Mouse (Mus musculus) embryonic facial prominence, embryonic 12.5 days (tissue): ENCODE data around the gene Plekhm1. TPM values are rescaled to one million over a fixed set of nuclear protein-coding genes. Genes with fewer than 3 reads are reported as not detected.
"Not testable (repeated sequence)": the region's sequence is repeated elsewhere in the genome, so short reads cannot be mapped to it uniquely, and the experiment has no call there.

Source experiments
- ATAC-seq: fragments of 200-750 bp; cut with Nextera tagmentation; 2 replicates; pipeline ENCODE4 v1.8.0; 2017; ENCODE audit not compliant: insufficient number of reproducible peaks, insufficient read depth, low FRiP score, low TSS enrichment
- H3K27ac ChIP-seq: fragments of 300-500 bp; sonication (generic); 2 replicates; pipeline ENCODE4 v1.5.1; 2016; ENCODE audit warnings: mild to moderate bottlenecking
- H3K27me3 ChIP-seq: fragments of 300-500 bp; sonication (generic); 2 replicates; pipeline ENCODE4 v1.6.1; 2016; ENCODE audit warnings: mild to moderate bottlenecking, moderate library complexity
- H3K36me3 ChIP-seq: fragments of 300-500 bp; sonication (generic); 2 replicates; pipeline ENCODE4 v1.6.1; 2016; ENCODE audit warnings: mild to moderate bottlenecking
- H3K4me1 ChIP-seq: fragments of 300-500 bp; sonication (generic); 2 replicates; pipeline ENCODE4 v1.6.1; 2016
- H3K4me2 ChIP-seq: fragments of 300-500 bp; sonication (generic); replicated peaks from 2 replicates; pipeline ENCODE4 v1.6.1; 2016; ENCODE audit warnings: mild to moderate bottlenecking, moderate library complexity
- H3K4me3 ChIP-seq: fragments of 300-500 bp; sonication (generic); 2 replicates; pipeline ENCODE4 v1.5.1; 2016; ENCODE audit warnings: mild to moderate bottlenecking
- H3K9ac ChIP-seq: fragments of 300-500 bp; sonication (generic); 2 replicates; pipeline ENCODE4 v1.6.1; 2016; ENCODE audit warnings: mild to moderate bottlenecking, moderate library complexity
- H3K9me3 ChIP-seq: fragments of 300-500 bp; sonication (generic); 2 replicates; pipeline ENCODE4 v1.6.1; 2016; ENCODE audit warnings: mild to moderate bottlenecking, moderate library complexity
- WGBS: fragments of 180-500 bp; shearing (Covaris S2); methylation state at CpG from one replicate; pipeline ENCODE4 v1.1.7; 2016; 5-methylcytosine and 5-hydroxymethylcytosine counted together
- polyA plus RNA-seq: library from polyadenylated mRNA; unstranded; fragments of >200 nt; fragmentation: Nextera tagmentation; extraction: Ambion mirVana; gene quantifications from 2 replicates; pipeline ENCODE4 v1.2.1, GENCODE M21; 2016

Plekhm1 gene
- polyA plus RNA-seq, 1 experiment from 2014 or later: 8.2 TPM

- H3K27ac ChIP-seq: no peak overlapping the region
These were observed 3.6 kb downstream of the Plekhm1 start for GRCm38 (mm10) chr11:103408880-103409279.

DNA sequence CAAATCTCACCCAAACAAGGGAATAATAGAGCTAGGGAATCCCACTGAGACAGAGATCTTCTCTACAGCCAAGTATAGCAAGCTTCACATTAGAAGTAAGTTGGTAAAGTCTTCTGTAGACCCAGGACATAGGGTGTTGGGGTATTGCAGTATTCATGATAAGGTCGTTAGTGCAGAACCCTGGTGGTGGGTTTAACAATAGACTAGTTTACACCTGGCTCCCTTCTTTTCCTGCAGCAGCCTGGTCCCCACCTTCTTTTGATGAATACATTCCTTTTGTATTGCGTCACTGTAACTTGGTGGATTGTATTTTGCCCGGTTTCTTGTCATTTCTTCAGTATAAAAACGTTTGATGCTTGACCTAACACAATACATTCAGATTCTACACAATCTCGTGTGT is 5.4 kb downstream of the Plekhm1 start:
- WGBS: 63% methylated on average over 5 of the region's 5 CpGs
- not testable (repeated sequence) for H3K27ac ChIP-seq, H3K27me3 ChIP-seq, H3K4me3 ChIP-seq, H3K9ac ChIP-seq, H3K4me1 ChIP-seq, H3K9me3 ChIP-seq, H3K4me2 ChIP-seq, ATAC-seq
- H3K36me3 ChIP-seq: peaks cover 12% of the 10 kb centered on the region

More at GRCm38 (mm10) chr11:103408880-103409279, 3.6 kb downstream of the Plekhm1 start:
- Histone ChIP-seq H3K4me3 (no peak overlapping the region), H3K27me3 (no peaks in the 10 kb centered on the region), H3K4me1 (peaks cover 12% of the 10 kb centered on the region; the same call in 1 of the 2 replicates), H3K36me3 (peaks cover 5% of the 10 kb centered on the region; the same call in 1 of the 2 replicates), H3K4me2 (no peak overlapping the region), H3K9me3 (no peaks in the 10 kb centered on the region), H3K9ac (no peak overlapping the region)
- WGBS: 90% methylated on average over 13 of the region's 13 CpGs
- no peak for ATAC-seq

GRCm38 (mm10) chr11:103406551-103406950 is 5.9 kb downstream of the Plekhm1 start:
- no peak overlapping the region for H3K27ac ChIP-seq
- ATAC-seq: no peak
- peaks cover 5% of the 10 kb centered on the region; the same call in 1 of the 2 replicates for H3K4me1 ChIP-seq
- WGBS: 75% methylated on average over 7 of the region's 7 CpGs
- H3K9ac ChIP-seq: no peak overlapping the region
- peaks cover 12% of the 10 kb centered on the region for H3K36me3 ChIP-seq
- no peak overlapping the region for H3K4me3 ChIP-seq
- no peak overlapping the region for H3K4me2 ChIP-seq
- no peaks in the 10 kb centered on the region for H3K9me3 ChIP-seq
- H3K27me3 ChIP-seq: no peaks in the 10 kb centered on the region

- no peaks in the 10 kb centered on the region for H3K27me3 ChIP-seq
- no peak overlapping the region for H3K4me2 ChIP-seq
- no peak overlapping the region for H3K27ac ChIP-seq
- WGBS: 89% methylated on average over 1 of the region's 1 CpGs
- no peaks in the 10 kb centered on the region for H3K9me3 ChIP-seq
- H3K4me3 ChIP-seq: no peak overlapping the region
- peaks cover 12% of the 10 kb centered on the region for H3K36me3 ChIP-seq
- no peaks in the 10 kb centered on the region for H3K4me1 ChIP-seq
- no peak overlapping the region for H3K9ac ChIP-seq
- no peak for ATAC-seq
These were observed 6.7 kb downstream of the Plekhm1 start for GRCm38 (mm10) chr11:103405814-103406213.

GRCm38 (mm10) chr11:103404618-103405017 is 7.9 kb downstream of the Plekhm1 start:
- Histone ChIP-seq H3K9ac (no peak overlapping the region), H3K27me3 (no peaks in the 10 kb centered on the region), H3K9me3 (no peaks in the 10 kb centered on the region), H3K4me3 (no peak overlapping the region), H3K27ac (no peak overlapping the region), H3K36me3 (peaks cover 12% of the 10 kb centered on the region), H3K4me2 (no peak overlapping the region), H3K4me1 (no peaks in the 10 kb centered on the region)
- no peak for ATAC-seq

GRCm38 (mm10) chr11:103403776-103404175 is 8.7 kb downstream of the Plekhm1 start:
- Histone ChIP-seq H3K36me3 (peaks cover 12% of the 10 kb centered on the region), H3K9me3 (no peaks in the 10 kb centered on the region), H3K4me2 (no peak overlapping the region), H3K4me3 (no peak overlapping the region), H3K4me1 (no peaks in the 10 kb centered on the region), H3K27ac (no peak overlapping the region), H3K27me3 (no peaks in the 10 kb centered on the region), H3K9ac (no peak overlapping the region)
- 41% methylated on average over 4 of the region's 4 CpGs for WGBS
- no peak for ATAC-seq

DNA sequence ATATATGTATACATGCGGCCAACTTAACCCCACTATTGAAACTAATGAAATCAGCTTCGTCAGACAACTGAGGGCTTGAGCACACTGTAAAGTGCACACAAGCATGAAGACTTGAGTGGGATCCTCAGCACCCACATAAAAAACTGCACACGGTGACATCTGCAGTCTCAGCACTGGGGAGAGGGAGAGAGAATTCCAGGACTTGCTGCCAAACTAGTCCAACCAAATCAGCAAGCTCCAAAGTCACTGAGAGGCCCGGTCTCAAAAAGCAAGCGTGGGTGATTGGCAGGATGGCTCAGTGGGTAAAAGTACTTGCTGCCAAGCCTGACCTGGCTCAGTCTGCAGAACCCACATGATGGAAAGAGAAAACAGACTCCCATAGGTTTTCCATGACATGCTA is 9.7 kb downstream of the Plekhm1 start:
- H3K9ac ChIP-seq: no peak overlapping the region
- no peak overlapping the region for H3K4me2 ChIP-seq
- H3K9me3 ChIP-seq: no peaks in the 10 kb centered on the region
- ATAC-seq: no peak
- no peaks in the 10 kb centered on the region for H3K4me1 ChIP-seq
- peaks cover 12% of the 10 kb centered on the region for H3K36me3 ChIP-seq
- no peaks in the 10 kb centered on the region for H3K27me3 ChIP-seq
- no peak overlapping the region for H3K4me3 ChIP-seq
- H3K27ac ChIP-seq: no peak overlapping the region
- WGBS: 92% methylated on average over 5 of the region's 5 CpGs

- Histone ChIP-seq H3K4me3 (no peak overlapping the region), H3K9ac (no peak overlapping the region), H3K4me1 (no peaks in the 10 kb centered on the region), H3K36me3 (peaks cover 10% of the 10 kb centered on the region), H3K9me3 (no peaks in the 10 kb centered on the region), H3K4me2 (no peak overlapping the region), H3K27me3 (no peaks in the 10 kb centered on the region), H3K27ac (no peak overlapping the region)
- ATAC-seq: no peak
- WGBS: 58% methylated on average over 2 of the region's 2 CpGs
These were observed 10.3 kb downstream of the Plekhm1 start for GRCm38 (mm10) chr11:103402198-103402597.

GRCm38 (mm10) chr11:103399986-103400385 is 12.5 kb downstream of the Plekhm1 start:
- Histone ChIP-seq H3K4me3 (no peak overlapping the region), H3K27me3 (no peaks in the 10 kb centered on the region), H3K9me3 (no peaks in the 10 kb centered on the region), H3K4me1 (no peaks in the 10 kb centered on the region), H3K36me3 (peaks cover 22% of the 10 kb centered on the region), H3K9ac (no peak overlapping the region), H3K27ac (no peak overlapping the region), H3K4me2 (no peak overlapping the region)
- no peak for ATAC-seq
- 94% methylated on average over 4 of the region's 4 CpGs for WGBS

DNA sequence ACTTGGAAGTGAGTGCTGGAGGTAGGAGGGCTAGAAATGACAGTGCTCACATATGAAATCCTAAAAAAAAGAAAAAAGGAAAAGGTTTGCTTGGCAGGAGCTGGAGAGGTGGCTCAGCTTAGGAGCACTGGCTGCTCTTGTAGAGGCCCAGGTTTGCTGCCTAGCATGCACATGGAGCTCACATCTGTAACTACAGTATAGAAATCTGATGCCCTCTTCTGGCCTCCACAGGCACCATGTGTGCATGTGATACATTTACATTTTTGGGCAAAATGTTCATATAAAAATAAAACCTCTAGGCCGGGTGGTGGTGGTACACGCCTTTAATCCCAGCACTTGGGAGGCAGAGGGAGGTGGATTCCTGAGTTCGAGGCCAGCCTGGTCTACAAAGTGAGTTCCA is 13.4 kb downstream of the Plekhm1 start:
- no peaks in the 10 kb centered on the region for H3K9me3 ChIP-seq
- no peak overlapping the region for H3K4me2 ChIP-seq
- H3K27ac ChIP-seq: no peak overlapping the region
- H3K36me3 ChIP-seq: peaks cover 30% of the 10 kb centered on the region
- no peaks in the 10 kb centered on the region for H3K27me3 ChIP-seq
- no peak overlapping the region for H3K4me3 ChIP-seq
- no peak for ATAC-seq
- H3K9ac ChIP-seq: no peak overlapping the region
- H3K4me1 ChIP-seq: no peaks in the 10 kb centered on the region
- 80% methylated on average over 3 of the region's 3 CpGs for WGBS

- no peak for ATAC-seq
- no peaks in the 10 kb centered on the region for H3K27me3 ChIP-seq
- no peak overlapping the region for H3K9ac ChIP-seq
- no peak overlapping the region for H3K4me3 ChIP-seq
- H3K27ac ChIP-seq: no peak overlapping the region
- H3K4me2 ChIP-seq: no peak overlapping the region
- no peaks in the 10 kb centered on the region for H3K9me3 ChIP-seq
- H3K36me3 ChIP-seq: peaks cover 37% of the 10 kb centered on the region
- no peaks in the 10 kb centered on the region for H3K4me1 ChIP-seq
- 89% methylated on average over 4 of the region's 4 CpGs for WGBS
These were observed 15.8 kb downstream of the Plekhm1 start for GRCm38 (mm10) chr11:103396682-103397081.

GRCm38 (mm10) chr11:103396236-103396635 is 16.3 kb downstream of the Plekhm1 start:
- H3K27ac ChIP-seq: no peak overlapping the region
- no peak overlapping the region for H3K4me3 ChIP-seq
- H3K4me1 ChIP-seq: no peaks in the 10 kb centered on the region
- H3K9ac ChIP-seq: no peak overlapping the region
- H3K4me2 ChIP-seq: no peak overlapping the region
- no peaks in the 10 kb centered on the region for H3K9me3 ChIP-seq
- WGBS: 97% methylated on average over 4 of the region's 4 CpGs
- no peaks in the 10 kb centered on the region for H3K27me3 ChIP-seq
- peaks cover 38% of the 10 kb centered on the region for H3K36me3 ChIP-seq
- ATAC-seq: no peak

DNA sequence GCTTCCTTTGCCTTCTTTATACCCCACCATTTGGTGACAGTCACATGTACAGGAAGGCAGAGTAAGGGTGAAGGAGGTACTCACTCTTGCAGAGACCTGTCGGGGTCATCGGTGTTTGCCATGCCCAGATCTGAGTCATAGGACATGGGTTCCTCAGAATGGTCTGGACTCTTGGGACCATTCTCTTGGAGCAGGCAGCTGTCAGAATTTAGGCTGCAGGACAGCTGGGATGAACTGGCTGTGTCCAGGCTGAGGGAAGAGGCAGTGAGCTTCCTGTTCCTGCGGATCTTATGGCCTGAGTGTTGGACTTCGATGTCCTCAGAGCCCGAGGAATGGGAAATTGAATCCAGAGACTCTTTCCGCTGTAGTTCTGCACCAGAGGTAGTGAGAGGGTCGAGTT is 17.9 kb downstream of the Plekhm1 start:
- H3K4me1 ChIP-seq: no peaks in the 10 kb centered on the region
- ATAC-seq: no peak
- no peak overlapping the region for H3K9ac ChIP-seq
- no peaks in the 10 kb centered on the region for H3K9me3 ChIP-seq
- H3K4me3 ChIP-seq: no peak overlapping the region
- peaks cover 43% of the 10 kb centered on the region for H3K36me3 ChIP-seq
- no peaks in the 10 kb centered on the region for H3K27me3 ChIP-seq
- 61% methylated on average over 7 of the region's 7 CpGs for WGBS
- H3K27ac ChIP-seq: no peak overlapping the region
- no peak overlapping the region for H3K4me2 ChIP-seq
